Mouse (Mus musculus) v-Abl transformed pro-B cells (cell line): Measurements from ENCODE around the gene Suz12.
"Not testable (repeated sequence)": the region's sequence is repeated elsewhere in the genome, so short reads cannot be mapped to it uniquely, and the experiment has no call there.

Experiments used
- in situ Hi-C, 2 experiments: fragments of 400-800 bp; cut with MboI; formaldehyde crosslinking; loops; one replicate each; pipeline ENCODE4 v1.15.1; 2025; ENCODE audit not compliant: unreplicated experiment in 2 of 2

Gene Suz12

DNA sequence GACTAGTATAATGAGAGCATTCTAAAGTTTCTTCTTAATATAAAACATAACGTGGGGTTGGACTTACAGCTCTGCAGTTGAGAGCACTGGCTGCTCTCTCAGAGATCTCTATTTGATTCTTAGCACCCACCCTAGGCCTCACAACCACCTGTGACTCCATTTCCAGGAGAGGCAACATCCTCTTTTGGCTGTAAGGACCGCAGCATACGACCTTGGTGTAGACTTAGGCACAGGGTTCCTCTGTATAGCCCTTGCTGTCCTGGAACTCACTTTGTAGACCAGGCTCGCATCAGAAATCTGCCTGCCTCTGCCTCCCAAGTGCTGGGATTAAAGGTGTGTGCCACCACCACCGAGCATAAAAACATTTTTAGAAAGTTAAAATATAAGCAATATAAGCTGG is 1.3 kb upstream of the Suz12 start:
- in situ Hi-C loops: no loop called here

DNA sequence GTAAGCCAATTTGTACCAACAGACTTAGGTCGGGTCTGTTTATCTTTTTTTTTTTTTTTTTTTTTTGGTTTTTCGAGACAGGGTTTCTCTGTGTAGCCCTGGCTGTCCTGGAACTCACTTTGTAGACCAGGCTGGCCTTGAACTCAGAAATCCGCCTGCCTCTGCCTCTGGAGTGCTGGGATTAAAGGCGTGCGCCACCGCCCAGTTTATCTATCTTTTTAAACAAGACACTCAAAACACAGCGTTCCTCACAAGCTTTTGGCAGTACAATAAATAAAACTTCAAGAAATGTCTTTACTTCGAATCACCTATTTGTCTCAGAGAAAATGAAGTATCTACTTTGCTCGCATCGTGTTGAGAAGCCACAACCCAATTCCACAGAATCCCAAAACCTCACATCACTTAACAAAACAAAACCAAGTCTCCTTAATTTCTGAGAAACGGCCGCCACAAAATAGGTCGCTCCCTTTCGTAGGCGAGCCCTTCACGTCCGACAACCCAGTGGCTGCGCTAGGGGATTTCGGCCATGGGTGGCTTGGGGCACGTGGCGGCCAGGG is 793 bp upstream of the Suz12 start:
- in situ Hi-C loops: no loop called here

DNA sequence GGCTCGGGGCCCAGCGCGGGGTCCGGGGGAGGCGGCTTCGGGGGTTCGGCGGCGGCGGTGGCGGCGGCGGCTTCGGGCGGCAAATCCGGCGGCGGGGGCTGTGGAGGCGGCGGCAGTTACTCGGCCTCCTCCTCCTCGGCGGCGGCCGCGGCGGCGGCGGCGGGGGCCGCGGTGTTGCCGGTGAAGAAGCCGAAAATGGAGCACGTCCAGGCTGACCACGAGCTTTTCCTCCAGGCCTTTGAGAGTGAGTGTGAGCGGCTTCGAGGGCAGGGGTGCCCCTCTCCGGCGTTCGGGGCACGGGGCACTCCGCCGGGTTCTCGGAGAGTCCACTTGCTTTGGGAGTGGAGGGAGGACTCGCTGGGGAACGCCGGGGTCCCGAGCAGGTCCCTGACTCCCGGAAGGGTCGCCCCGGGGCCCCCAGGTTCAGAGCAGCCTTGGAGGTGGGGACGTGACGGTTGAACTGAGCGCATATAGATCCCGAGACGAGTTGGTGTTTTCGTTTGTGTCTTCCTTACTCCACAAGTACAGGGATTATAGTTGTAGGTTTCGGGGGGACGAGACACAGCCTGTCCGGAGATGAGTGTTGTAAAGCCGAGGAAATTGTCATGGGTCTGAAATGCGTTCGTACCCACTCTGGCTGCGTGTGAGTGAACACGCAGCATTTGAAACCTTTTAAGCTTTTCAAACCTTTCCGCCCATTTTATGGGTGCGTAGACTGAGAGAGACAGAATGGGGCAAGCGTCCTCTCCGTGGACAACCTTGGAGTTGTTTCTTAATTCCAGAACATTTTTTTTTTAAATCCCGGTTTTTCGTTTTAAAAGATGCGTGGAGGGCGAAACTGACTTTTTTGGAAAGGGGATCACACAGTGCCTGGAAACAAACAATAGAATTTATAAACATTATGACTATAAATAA is 707 bp downstream of the Suz12 start:
- in situ Hi-C loops: no loop called here

DNA sequence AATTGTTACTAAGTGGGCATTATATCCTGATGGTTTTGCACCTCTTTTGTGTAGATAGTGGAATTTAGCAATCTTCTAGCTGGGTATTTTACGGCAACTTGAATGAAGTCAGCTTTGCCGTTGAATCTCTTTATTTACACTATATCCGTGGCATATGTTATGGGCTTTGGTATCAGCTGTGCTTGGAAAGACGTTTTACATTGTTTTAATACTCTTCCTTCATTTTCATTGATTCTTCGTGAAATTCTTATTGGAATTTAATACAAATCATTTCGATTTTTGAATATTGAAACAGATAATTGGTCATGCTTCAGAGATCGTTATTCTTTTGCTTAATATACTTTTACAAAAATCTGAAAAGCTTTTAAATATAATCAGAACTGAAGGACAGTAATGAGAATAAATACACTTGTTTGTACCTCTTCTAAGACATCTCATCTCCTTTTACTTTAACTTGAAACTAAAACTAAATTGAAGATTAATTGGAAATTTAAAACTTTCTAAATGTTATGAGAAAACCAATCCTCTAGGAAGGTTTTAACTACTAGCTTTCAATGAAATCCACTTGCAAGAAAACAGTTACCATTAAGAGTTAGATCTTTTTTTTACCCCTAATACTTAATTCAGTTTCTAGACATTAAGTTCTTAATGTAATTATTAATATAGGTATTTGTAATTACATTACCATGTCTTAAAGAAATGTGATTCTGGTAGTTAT is 1.5 kb downstream of the Suz12 start:
- in situ Hi-C loops: no loop called here

DNA sequence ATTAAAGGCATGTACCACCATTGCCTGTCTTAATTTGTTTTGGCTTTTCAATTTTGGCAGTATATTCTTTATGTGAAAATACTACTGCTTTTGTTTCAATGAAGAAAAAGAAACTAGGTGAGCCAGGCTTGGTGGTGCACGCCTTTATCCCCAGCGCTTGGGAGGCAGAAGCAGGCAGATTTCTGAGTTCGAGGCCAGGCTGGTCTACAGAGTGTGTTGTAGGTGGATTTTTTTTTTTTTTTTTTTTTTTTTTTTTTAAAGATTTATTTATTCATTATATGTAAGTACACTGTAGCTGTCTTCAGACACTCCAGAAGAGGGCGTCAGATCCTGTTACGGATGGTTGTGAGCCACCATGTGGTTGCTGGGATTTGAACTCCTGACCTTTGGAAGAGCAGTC is 23.6 kb downstream of the Suz12 start:
- in situ Hi-C loops: not testable (repeated sequence)

DNA sequence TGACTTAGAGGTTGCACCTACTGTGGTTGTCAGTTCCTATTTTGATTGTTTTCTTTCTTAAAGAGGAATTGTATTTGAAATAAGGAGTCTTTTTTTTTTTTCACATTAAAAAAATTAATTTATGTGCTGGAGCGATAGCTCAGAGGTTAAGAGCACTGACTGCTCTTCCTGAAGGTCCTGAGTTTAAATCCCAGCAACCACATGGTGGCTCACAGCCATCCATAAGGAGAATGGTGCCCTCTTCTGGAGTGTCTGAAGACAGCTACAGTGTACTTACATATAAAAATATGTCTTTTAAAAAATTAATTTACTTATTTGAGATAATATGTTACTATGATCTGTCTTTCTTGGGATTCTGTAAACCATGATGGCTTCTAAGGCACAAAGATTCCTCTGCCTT is 26.9 kb downstream of the Suz12 start:
- in situ Hi-C loops: loop anchor here in 1 of 2 experiments (5.0 kb wide), 1 partner anchor 373 kb away; no protein-coding TSS in a partner anchor

DNA sequence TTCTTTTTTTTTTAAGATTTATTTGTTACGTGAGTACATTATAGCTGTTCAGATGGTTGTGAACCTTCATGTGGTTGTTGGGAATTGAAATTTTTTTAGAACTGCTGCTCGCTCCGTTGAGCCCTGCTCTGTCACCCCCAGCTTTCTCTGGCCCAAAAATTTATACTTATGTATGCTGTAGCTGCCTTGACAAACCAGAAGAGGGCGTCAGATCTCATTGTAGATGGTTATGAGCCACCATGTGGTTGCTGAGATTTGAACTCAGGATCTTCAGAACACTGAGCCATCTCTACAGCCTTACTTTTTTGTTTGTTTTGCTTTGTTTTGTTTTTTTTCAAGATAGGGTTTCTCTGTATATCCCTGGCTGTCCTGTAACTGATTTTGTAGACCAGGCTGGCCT is 28.4 kb downstream of the Suz12 start:
- in situ Hi-C loops: loop anchor here in 1 of 2 experiments (5.0 kb wide), 1 partner anchor 371 kb away; no protein-coding TSS in a partner anchor

DNA sequence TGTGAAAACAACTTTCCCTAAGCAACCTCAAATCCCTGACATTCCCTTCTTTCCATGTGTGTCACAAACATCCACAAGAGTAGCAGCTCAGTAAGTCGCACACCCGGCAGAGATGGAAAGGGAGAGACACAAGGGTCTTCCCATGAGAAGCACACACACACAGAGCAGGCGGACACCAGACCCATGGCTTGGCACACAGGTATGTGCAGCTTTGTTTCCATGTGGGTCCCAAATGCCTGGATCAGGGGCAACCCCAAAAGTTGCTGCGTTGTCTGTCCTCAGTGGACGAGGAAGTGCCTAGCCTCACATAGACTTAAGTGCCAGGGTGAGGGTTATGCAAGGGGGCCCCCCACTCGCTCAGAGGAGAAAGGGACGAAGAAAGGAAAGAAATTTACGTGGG is 44.6 kb downstream of the Suz12 start:
- in situ Hi-C loops: loop anchor here (25.0 kb wide), 2 partner anchors 325 to 1575 kb away; no protein-coding TSS in a partner anchor

DNA sequence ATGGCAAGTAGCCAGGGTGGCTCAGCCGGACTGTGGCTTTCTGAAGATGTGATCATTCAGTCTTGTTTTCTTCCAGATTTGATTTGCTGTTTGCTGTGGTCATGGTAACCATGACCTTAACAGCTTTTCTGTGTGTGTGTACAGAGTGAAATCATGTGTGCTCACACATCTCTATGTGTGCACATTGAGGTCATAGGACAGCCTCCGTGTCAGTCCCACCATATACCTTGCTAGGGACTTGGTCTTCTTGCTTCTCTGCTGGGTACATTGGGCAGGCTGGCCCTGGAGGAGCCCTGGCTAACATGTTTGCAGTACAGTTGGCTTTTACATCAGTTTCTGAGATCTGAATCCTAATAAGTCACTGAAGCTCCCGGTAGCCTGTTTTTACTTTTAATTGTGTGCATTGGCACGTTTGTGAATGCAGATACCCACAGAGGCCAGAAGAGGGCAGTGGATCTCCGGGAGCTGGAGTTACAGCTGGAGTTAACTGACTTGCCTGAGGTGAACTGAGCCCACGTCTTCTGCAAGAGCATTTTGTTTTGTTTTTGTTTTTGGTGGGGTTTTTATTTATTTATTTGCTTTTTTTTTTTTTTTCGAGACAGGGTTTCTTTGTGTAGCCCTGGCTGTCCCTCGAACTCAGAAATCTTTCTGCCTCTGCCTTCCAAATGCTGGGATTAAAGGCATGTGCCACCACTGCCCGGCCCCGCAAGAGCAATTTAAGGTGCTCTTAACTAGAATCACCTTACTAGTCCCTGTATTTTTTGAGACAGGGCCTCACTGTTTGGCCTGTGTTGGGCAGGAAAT is 49.9 kb downstream of the Suz12 start:
- in situ Hi-C loops: loop anchor here (5.0 to 25.0 kb wide), 5 partner anchors 102 to 1569 kb away; partner anchors contain the start of genes Rnf135 (in 1 of the 2) and Tefm (in 1 of the 2)

DNA sequence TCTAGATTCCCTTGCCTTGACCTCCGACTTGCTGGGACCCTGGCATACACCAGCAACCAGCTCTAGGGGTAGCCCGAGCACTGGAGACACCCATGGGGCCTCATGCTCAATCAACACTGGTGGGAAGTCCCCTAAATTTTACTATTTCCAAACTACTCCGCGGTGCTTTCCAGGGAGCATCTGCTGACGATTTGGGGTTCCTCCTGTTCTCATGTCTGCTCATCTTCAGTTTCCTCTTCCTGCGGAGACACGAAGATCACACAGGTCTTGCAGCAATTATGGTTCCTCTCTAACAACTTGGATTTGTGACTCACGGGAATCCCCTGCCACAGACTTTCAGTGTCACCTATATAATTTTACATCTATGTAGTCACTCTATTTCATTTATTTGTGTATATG is 50.5 kb downstream of the Suz12 start:
- in situ Hi-C loops: loop anchor here (5.0 to 25.0 kb wide), 5 partner anchors 101 to 1569 kb away; partner anchors contain the start of genes Rnf135 (in 1 of the 2) and Tefm (in 1 of the 2)

DNA sequence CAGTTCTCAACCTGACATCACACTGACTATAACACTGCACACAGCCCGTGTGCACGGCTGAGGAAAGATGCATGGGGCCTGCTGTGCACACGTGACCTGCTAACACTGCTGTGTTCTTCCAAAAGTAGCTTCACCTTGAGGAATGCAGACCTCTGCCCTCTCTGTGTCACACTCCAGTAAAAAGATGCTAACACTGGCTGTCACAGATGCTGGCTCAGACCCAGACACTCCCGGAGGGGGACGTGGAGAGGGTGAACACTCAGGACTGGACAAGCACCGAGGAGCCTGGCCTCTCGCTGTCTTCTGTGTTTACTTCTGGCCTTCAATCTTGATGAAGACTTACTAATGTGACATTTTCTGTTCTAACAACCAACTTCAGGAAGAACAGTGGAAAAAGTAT is 54.0 kb downstream of the Suz12 start:
- in situ Hi-C loops: loop anchor here (10.0 to 25.0 kb wide), 3 partner anchors 98 to 1565 kb away; partner anchors contain the start of gene Tefm (in 1 of the 2)

DNA sequence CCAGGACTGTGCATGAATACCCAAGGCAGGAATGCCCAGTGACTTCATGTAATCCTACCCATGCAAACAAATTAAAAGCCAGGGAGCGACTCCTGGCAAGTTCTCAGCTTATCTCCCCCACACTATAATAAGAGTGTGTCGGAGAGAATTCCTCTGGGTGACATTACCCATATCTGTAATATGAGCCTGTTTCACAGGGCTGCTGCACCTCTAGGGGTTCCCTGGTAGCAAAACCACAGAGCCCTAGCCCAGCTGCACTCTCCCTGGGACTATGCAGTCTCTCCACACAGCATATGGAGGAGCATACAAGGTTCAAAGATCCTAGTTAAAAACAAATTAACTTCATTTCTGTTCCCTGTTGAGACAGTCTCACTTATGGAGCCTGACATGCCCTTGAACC is 57.2 kb downstream of the Suz12 start:
- in situ Hi-C loops: no loop called here

DNA sequence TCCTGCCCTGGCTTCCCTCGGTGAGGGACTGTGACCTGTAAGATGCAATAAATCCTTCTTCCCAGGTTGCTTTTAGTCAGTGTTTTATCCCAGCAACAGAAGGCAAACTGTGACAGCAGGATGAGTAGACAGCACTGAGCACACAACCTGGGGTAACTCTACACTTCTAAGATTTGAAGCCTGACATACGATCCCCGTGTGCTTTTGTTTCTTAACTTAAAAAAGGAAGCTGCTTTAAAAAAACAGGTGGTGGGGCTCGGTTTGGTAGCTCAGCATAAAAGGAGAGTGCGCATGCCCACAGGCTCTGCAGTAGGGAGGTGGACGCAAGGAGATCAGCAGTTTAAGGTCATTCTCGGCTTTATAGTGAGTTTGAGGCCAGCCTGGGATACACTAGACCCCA is 59.5 kb downstream of the Suz12 start:
- in situ Hi-C loops: no loop called here

DNA sequence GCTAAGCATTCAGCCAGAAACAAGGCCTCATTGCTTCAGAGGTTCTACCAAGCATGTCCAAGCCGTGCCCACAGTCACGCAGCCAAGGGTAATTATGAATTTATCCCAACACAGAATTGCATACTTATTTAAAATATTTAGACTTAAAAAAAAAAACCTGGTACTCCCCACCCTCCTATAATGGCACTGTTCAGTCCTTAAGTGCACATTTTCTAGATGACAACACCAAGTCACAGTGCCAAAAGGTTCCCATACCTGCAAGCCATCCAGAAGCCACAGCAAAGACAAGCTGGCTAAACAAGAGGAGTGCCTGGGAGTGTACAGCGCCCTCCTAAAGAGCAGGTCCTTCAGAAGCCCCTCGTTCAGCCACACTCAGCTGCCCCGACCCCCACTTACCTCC is 60.3 kb downstream of the Suz12 start:
- in situ Hi-C loops: no loop called here

DNA sequence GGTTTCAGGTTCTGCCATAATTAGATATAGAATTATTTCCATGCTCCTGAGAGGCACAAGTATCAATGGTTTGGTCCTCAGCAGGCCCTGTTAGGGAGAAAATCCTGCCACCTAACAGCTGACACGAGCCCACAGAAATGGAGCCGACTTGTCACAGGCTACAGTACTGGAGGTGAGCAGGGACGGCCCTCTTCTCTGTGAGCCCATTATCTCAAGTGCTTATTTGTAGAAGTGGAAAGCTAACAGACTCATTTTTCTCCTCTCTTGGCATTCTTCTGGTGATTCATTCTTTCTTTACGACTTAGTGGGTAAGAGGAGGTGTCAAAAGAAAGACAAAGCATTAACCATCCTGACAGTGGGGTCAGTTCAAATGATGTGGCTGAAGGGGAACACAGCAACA is 61.8 kb downstream of the Suz12 start:
- in situ Hi-C loops: no loop called here

DNA sequence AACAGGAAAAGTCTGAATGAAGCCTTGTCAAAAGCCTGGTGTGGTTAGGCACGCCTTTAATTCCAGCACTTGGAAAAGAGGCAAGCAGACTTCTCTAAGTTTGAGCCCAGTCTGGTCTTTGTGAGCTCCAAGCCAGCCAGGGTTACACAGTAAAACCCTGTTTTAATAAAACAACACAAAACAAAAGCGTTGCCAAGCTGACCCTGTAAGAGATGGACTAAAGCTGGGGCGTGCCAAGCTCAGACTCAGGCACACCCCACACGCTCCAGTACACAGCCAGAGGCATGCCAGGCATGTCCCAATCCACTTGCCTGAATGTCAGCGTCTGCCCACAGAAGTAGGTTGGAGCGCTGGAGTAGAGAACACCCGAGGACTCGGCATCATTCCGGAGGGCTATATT is 63.2 kb downstream of the Suz12 start:
- in situ Hi-C loops: no loop called here

DNA sequence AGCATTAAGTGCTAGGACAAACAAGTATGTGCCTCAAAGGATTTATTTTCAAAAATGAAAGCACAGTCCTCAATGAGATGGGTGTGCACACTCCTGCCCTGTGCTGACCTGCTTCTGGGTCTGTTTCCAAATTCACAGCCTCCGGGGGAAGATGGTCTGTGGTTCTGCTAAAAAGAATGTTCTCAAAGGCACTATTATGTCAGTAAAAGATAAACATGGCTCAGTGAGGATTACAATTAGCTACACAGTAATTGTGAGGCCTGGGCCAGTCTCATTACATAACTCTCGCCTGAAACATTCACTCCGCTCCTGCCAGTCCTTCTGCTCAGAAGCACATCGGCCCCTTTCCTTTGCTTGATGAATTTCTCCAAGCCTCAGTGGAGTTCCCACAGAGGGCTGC is 69.3 kb downstream of the Suz12 start:
- in situ Hi-C loops: no loop called here

DNA sequence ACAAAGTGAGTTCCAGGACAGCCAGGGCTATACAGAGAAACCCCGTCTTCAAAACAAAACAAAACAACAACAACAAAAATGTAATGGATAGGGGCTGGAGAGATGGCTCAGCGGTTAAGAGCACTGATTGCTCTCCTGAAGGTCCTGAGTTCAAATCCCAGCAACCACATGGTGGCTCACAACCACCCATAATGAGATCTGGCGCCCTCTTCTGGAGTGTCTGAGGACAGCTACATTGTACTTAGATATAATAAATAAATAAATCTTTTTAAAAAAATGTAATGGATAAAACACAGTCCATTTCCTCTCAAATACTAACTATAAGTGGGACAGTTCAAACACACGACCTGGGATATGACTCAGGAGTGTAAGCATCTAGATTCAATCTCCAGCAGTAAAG is 73.5 kb downstream of the Suz12 start:
- in situ Hi-C loops: not testable (repeated sequence)

DNA sequence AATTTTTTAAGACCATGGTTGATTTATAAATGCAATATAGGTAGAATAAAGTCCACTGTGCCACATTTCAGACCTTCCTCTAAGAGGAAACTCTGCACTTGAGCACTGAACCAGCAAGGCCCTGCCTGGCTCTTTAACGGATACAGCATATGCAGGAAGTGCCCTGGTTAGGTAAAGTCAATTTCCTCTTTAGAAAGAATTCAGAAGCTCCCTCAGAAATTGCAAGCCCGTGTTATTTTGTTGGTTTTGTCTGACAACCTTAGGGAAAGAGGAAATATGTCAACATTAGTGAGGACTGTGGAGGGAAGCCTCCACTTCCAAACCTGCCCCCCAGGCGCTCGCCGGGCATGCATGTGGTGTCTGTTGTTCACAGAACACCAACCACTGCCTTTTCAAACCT is 74.7 kb downstream of the Suz12 start:
- in situ Hi-C loops: no loop called here

DNA sequence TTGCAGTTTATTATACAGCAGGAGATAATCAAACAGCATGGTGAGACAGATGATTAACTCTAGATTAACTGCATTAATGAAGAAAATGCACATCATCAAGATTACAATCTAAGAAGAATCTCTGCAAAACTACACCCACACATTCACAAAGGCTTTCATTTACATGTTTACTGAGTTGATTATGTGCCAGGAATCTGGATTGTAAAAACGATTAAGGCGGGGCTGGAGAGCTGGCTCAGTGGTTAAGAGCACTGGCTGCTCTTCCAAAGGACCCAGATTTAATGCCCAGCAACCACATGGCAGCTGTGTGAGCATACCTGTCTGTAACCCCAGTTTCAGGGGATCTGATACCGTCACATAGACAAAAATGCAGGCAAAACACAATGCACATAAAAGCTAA is 76.9 kb downstream of the Suz12 start:
- in situ Hi-C loops: loop anchor here in 1 of 2 experiments (10.0 kb wide), 1 partner anchor 545 kb away; the partner anchor contains the start of gene Evi2b
